Mouse (Mus musculus) Patski (cell line): ENCODE results near the gene Aco1. TPM values are rescaled to one million over a fixed set of nuclear protein-coding genes. Genes with fewer than 3 reads are reported as not detected.

Source experiments
- ATAC-seq: fragments of 100-300 bp; one replicate; pipeline ENCODE4 v1.8.0; 2021
- CTCF ChIA-PET: fragments of 350-600 bp; sonication (Branson Sonifier 250); formaldehyde crosslinking; loops from one replicate; lab custom pipeline; 2022; ENCODE audit warnings: inconsistent platforms; lab: Charles Lee
- POLR2A ChIA-PET: fragments of 350-600 bp; sonication (Branson Sonifier 250); formaldehyde crosslinking; loops from one replicate; lab custom pipeline; 2022; ENCODE audit warnings: antibody characterized with exemption, inconsistent platforms; lab: Charles Lee
- DNase-seq: peaks from one replicate; pipeline ENCODE4 v3.0.0-alpha.2; 2011; ENCODE audit warnings: low read depth, low spot score
- H3K27me3 ChIP-seq: fragments of 371-371 bp; one replicate; pipeline ENCODE4 v1.5.1; 2021
- CTCF ChIP-seq: fragments of 100-300 bp; IDR thresholded peaks from one replicate; pipeline ENCODE4 v1.5.1; 2021
- in situ Hi-C: fragments of 300-500 bp; cut with MboI; formaldehyde crosslinking; loops from 3 replicates; pipeline ENCODE4 v1.11.1; 2018; ENCODE audit warnings: low pct_unique_long_range_greater_than_20kb, mixed read lengths
- polyA plus RNA-seq: library from polyadenylated mRNA; unstranded; gene quantifications from one replicate; pipeline ENCODE4 v1.2.3, GENCODE M21; 2021

Gene Aco1
- polyA plus RNA-seq, 1 experiment from 2014 or later = 49.8 TPM

- no peak for ATAC-seq
- TF ChIP-seq CTCF = no peak
- H3K27me3 ChIP-seq = no peaks in the 10 kb centered on the region
- in situ Hi-C loops = no loop called here
- CTCF ChIA-PET = interaction anchor here (1.4 kb wide), 1 partner anchor 10 kb away, joined by 3 read pairs; no protein-coding TSS in a partner anchor
- no peak for DNase-seq
- POLR2A ChIA-PET = no interaction called here
Measured at GRCm38 (mm10) chr4:40244035-40244434, 101.2 kb downstream of the Aco1 start.

Other genes starting within 250 kb of the Aco1 start
- gene Ddx58, start 96.7 kb downstream of the Aco1 start, polyA plus RNA-seq = 15.0 TPM
- gene Smim27, start 126.5 kb downstream of the Aco1 start, polyA plus RNA-seq = 4.3 TPM
- gene Topors, start 126.8 kb downstream of the Aco1 start, polyA plus RNA-seq = 27.6 TPM
- gene Ndufb6, start 136.3 kb downstream of the Aco1 start, polyA plus RNA-seq = 191 TPM